Mouse (Mus musculus) brain, embryonic 14.5 days (tissue): Measurements from ENCODE around the gene 1700016D06Rik.

ENCODE experiments used
- CTCF ChIP-seq: fragments of 200-500 bp; IDR thresholded peaks from 2 replicates; pipeline ENCODE4 v1.5.1; 2012; ENCODE audit warnings: inconsistent platforms, mild to moderate bottlenecking, moderate library complexity, borderline replicate concordance; ENCODE audit not compliant: insufficient read depth, insufficient read length; ENCODE audit errors: extremely low read depth
- POLR2A ChIP-seq: fragments of 200-500 bp; IDR thresholded peaks from 2 replicates; pipeline ENCODE4 v1.6.1; 2012; ENCODE audit warnings: mild to moderate bottlenecking, inconsistent platforms, borderline replicate concordance; ENCODE audit not compliant: poor library complexity, insufficient read depth, insufficient read length, severe bottlenecking; ENCODE audit errors: extremely low read depth

DNA sequence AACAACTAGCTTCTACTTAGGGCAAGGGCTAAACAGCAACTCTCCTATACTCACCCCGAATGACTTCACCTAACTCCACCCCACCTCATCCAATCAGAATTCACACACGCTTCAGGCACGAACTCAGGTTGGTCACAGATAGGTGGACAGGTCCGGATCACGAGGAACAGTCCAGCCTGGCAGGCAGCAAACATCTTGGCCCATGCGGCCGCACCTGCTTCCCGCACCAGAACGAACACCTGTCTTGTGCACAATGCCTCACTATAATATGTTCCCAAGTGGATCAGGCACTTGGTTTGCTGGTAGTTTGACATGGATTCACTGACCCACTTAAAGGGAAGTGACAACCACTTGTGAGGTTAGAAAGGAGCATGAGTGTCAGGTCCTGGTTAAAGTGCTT lies 92.0 kb downstream of the 1700016D06Rik start:
- TF ChIP-seq CTCF (no peak), POLR2A (no peak)
